Mouse (Mus musculus) liver, adult 2 months (tissue): Measurements from ENCODE around the gene Dmtf1.

Experiments
- CTCF ChIP-seq: fragments of 200-500 bp; IDR thresholded peaks from 2 replicates; pipeline ENCODE4 v1.5.1; 2011; ENCODE audit warnings: low read depth, low read length, control low read depth
- POLR2A ChIP-seq: fragments of 200-500 bp; IDR thresholded peaks from 2 replicates; pipeline ENCODE4 v1.6.1; 2011; ENCODE audit warnings: low read length, control low read depth; ENCODE audit not compliant: insufficient read depth; ENCODE audit errors: extremely low read depth

- no peak for TF ChIP-seq POLR2A
- TF ChIP-seq CTCF, result no peak
Observed at GRCm38 (mm10) chr5:9142376-9142775, 19.2 kb downstream of the Dmtf1 start.
